Mouse (Mus musculus): ENCODE data around the gene Cacul1.

DNA sequence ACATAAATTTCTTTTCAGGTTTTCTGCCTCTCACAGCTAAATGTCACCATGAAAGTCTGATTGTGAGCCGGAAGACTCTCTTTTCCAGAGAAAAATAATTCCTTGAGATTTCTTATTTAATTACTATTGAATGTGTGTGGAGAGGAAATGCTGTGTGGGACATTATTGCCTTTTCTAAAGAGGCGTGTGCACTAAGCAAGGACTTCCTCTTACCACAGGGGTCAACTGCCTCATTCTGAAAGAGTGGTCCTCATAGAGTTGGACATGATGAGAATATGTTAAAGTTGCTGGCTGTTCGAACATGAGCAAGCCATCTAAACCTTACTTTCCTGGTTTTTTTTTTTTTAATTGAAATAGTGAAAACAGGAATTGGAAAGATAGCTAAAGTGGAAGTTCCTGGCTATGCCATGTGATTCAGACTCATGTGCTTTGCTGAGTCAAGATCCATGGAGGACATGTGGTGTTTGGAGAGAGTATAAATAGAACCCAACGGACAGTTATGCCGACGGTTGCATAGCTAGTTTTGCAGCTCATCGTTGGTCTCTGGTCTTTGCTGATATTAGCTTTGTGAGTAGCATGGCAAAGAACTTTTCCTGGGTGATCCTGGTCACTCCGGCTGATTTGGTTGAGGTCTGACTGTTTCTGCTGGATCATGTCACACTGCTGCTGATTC, 17.3 kb upstream of the Cacul1 start:
- no peak for TF ChIP-seq CTCF (conservative IDR thresholded peaks at IDR 0.05; ENCODE audit: low read length)
- no peak for TF ChIP-seq NANOG (IDR thresholded peaks at IDR 0.05; ENCODE audit: borderline replicate concordance, low read length)

Data from E14TG2a.4 (cell line).